Mouse (Mus musculus) layer of hippocampus, postnatal 14 days (tissue): ENCODE data around the gene Auh. TPM values are rescaled to one million over a fixed set of nuclear protein-coding genes. Genes with fewer than 3 reads are reported as not detected.

Experiments
- DNase-seq, 2 experiments: peaks; one replicate each; pipeline ENCODE4 v3.0.0; 2021 to 2022; ENCODE audit warnings: low spot score in 2 of 2, mixed read lengths in 1 of 2
- total RNA-seq, 2 experiments: library from RNA; stranded (reverse); gene quantifications; 2 replicates each; pipeline ENCODE4 v1.2.3; 2021

Auh gene
- total RNA-seq, 2 experiments from 2014 or later, result 99.3 to 109 TPM

- no peak for DNase-seq
These were observed 49.1 kb downstream of the Auh start for GRCm38 (mm10) chr13:52880386-52880785.

- DNase-seq, result no peak
These were observed 49.6 kb downstream of the Auh start for GRCm38 (mm10) chr13:52879918-52880317.

GRCm38 (mm10) chr13:52879291-52879690 lies 50.2 kb downstream of the Auh start:
- no peak for DNase-seq

GRCm38 (mm10) chr13:52878823-52879222 lies 50.7 kb downstream of the Auh start:
- no peak for DNase-seq

- DNase-seq, result no peak
These were observed 53.7 kb downstream of the Auh start for GRCm38 (mm10) chr13:52875541-52876325.

- DNase-seq, result no peak
These were observed 54.4 kb downstream of the Auh start for GRCm38 (mm10) chr13:52875089-52875488.

GRCm38 (mm10) chr13:52874338-52874737 lies 55.1 kb downstream of the Auh start:
- DNase-seq, result no peak

GRCm38 (mm10) chr13:52873923-52874322 lies 55.6 kb downstream of the Auh start:
- DNase-seq, result no peak

GRCm38 (mm10) chr13:52866005-52866792 lies 63.3 kb downstream of the Auh start:
- DNase-seq, result peak; percentile 50 to 66

- no peak for DNase-seq
These were observed 66.0 kb downstream of the Auh start for GRCm38 (mm10) chr13:52863436-52863835.

GRCm38 (mm10) chr13:52860006-52860685 lies 69.3 kb downstream of the Auh start:
- no peak for DNase-seq

- DNase-seq, result peak; percentile 48 to 52
These were observed 70.2 kb downstream of the Auh start for GRCm38 (mm10) chr13:52859065-52859820.

GRCm38 (mm10) chr13:52858373-52858772 lies 71.1 kb downstream of the Auh start:
- no peak for DNase-seq

- DNase-seq, result no peak
These were observed 71.7 kb downstream of the Auh start for GRCm38 (mm10) chr13:52857781-52858180.

GRCm38 (mm10) chr13:52853536-52853935 lies 75.9 kb downstream of the Auh start:
- DNase-seq, result no peak

- DNase-seq, result no peak
These were observed 77.6 kb downstream of the Auh start for GRCm38 (mm10) chr13:52851886-52852285.

- DNase-seq, result no peak
These were observed 79.3 kb downstream of the Auh start for GRCm38 (mm10) chr13:52850024-52850723.

- DNase-seq, result no peak
These were observed 80.1 kb downstream of the Auh start for GRCm38 (mm10) chr13:52849394-52849801.

GRCm38 (mm10) chr13:52847481-52847880 lies 82.0 kb downstream of the Auh start:
- no peak for DNase-seq

GRCm38 (mm10) chr13:52847071-52847470 lies 82.4 kb downstream of the Auh start:
- DNase-seq, result no peak
